Mouse (Mus musculus): ENCODE measurements around the gene Fbxw7.

DNA sequence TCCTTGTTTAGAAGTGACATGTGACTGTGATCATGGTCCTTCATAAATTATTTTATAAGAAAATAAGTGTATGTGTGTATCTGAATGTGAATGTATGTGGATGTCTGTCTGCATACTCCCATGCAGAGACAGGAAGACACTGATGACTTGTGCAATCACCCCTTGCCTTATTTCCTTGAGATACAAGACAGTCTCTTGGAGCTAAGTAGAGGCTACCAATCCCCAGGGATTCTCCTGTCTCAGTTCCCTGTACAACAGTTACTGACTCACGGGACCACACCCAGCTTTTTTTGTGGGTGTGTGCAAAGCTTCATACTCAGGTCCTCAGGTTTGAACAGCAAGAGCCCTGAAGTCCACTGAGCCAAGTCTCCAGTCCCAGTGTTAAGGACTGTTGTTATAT is 108.2 kb downstream of the Fbxw7 start:
- no peak for TF ChIP-seq CTCF (IDR thresholded peaks at IDR 0.05; ENCODE audit: low read depth, low read length)
- TF ChIP-seq GATA1 (IDR thresholded peaks at IDR 0.05; ENCODE audit: borderline replicate concordance, low read length), result no peak
- TF ChIP-seq POLR2AphosphoS5 (IDR thresholded peaks at IDR 0.05; ENCODE audit: insufficient replicate concordance, low read depth, low read length), result no peak

Data from G1E (cell line).